Mouse (Mus musculus): ENCODE measurements around the gene Ctnnd2.

- TF ChIP-seq CTCF (IDR thresholded peaks at IDR 0.05; ENCODE audit: borderline replicate concordance, control insufficient read depth, extremely low read depth, insufficient read depth, low read length, poor library complexity) (no peak), POLR2A (IDR thresholded peaks at IDR 0.05; ENCODE audit: control insufficient read depth, extremely low read depth, insufficient read depth, low read length, poor library complexity) (no peak)
Measured at GRCm38 (mm10) chr15:30302824-30303223, 130.4 kb downstream of the Ctnnd2 start.
